Mouse (Mus musculus): ENCODE measurements around the gene Inf2.

The Inf2 gene

GRCm38 (mm10) chr12:112621900-112622299 is 33.3 kb downstream of the Inf2 start:
- no peak for DNase-seq (ENCODE audit: extremely low spot score, low spot score)

GRCm38 (mm10) chr12:112623742-112624141 is 35.2 kb downstream of the Inf2 start:
- peak; percentile 73 for DNase-seq (ENCODE audit: extremely low spot score, low spot score)

- DNase-seq (ENCODE audit: extremely low spot score, low spot score), result no peak
These were observed 37.1 kb downstream of the Inf2 start for GRCm38 (mm10) chr12:112625700-112626099.

- no peak for DNase-seq (ENCODE audit: extremely low spot score, low spot score)
These were observed 37.9 kb downstream of the Inf2 start for GRCm38 (mm10) chr12:112626455-112626854.

GRCm38 (mm10) chr12:112627097-112627881 is 38.7 kb downstream of the Inf2 start:
- DNase-seq (ENCODE audit: extremely low spot score, low spot score), result no peak

DNA sequence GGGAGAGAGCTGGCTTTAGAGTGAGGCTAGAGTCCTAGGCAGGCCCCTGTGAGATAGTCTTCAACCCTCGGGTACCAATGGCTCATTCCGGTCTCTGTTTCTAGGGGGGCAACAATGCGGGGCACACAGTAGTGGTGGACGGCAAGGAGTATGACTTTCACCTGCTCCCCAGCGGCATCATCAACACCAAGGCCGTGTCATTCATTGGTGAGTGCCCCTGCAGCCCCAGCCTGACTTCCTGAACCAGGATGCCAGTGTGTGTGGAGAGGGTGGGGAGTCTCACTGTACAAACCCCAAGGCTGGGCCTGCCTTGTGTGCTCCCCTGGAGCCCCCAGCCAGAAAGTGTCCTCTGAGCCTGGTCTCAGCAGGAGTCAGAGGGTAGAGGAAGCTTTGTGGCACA is 39.6 kb downstream of the Inf2 start:
- DNase-seq (ENCODE audit: extremely low spot score, low spot score), result no peak

DNA sequence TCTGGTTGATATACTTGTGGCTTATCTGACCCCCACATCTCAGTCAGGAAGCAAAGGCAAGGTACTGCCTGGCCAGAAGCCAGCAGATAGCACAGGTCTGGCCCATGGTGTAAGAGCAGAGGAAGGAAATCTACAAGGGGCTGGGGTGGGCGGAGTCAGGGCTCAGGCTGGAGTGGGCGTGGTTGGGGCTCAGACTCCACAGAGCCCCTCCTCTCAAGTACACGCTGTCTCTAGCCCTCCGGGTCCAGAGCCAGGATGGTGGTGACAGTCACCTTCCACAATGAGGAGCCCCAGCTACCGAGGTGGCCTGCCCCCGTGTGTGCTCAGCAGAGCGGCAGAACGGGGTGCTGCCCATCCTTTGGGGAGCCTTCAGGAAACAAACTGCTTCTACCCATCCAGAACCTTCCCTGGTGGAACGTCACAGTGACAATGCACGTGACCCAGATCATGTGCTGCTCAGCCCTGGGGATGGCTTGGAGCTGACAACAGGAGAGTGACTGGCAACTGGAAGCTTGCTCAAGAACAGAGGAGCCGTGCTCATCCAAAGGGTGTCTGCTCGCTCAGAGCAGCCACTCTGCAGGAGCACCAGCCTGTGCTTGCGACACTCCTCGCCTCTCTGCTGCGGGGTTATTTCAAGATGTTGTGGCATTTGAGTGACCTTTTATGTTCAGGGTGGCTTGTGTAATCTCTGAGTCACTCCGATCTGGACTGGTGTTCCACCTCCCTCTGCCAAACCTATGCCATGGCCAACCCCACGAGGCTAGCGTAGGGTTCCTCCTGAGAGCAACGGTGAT is 40.5 kb downstream of the Inf2 start:
- peak; percentile 56 for DNase-seq (ENCODE audit: extremely low spot score, low spot score)

GRCm38 (mm10) chr12:112630029-112630428 is 41.4 kb downstream of the Inf2 start:
- no peak for DNase-seq (ENCODE audit: extremely low spot score, low spot score)

DNA sequence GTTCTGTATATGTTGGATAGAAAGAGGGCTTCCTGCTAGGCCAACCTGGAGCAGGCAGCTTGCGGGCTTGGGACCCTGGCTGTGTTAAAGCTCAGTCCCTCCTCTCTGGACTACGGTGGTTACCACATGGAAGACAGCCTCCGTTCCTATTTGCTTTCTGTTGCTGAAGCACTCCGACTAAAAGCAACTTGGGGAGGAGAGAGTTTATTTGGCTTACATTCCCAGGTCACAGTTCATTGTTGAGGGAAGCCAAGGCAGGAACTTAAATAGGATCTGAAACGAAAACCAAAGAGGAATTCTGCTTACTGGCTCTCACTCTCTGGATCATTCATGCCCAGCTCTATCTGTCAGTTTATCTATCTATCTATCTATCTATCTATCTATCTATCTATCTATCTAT is 42.2 kb downstream of the Inf2 start:
- no peak for DNase-seq (ENCODE audit: extremely low spot score, low spot score)

DNA sequence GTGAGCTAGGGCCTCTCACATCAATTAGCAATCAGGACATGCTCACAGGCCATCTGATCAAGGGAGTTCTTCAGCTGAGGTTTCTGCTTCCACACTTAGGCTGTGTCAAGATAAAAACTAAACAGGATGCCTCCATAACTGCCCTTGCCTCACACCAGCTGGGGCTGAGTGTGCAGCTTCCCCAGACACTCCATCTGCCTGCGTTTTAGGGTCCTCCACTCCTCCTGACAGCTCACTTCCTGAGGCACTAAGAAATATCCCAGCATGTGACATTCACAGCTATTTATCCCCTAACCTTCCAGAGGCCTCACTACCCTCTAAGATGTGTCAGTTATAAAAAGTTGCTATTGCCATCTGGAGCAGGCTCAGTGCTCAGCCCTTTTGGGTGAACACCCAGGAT is 42.9 kb downstream of the Inf2 start:
- no peak for DNase-seq (ENCODE audit: extremely low spot score, low spot score)

- DNase-seq (ENCODE audit: extremely low spot score, low spot score), result no peak
These were observed 43.6 kb downstream of the Inf2 start for GRCm38 (mm10) chr12:112632084-112632777.

DNA sequence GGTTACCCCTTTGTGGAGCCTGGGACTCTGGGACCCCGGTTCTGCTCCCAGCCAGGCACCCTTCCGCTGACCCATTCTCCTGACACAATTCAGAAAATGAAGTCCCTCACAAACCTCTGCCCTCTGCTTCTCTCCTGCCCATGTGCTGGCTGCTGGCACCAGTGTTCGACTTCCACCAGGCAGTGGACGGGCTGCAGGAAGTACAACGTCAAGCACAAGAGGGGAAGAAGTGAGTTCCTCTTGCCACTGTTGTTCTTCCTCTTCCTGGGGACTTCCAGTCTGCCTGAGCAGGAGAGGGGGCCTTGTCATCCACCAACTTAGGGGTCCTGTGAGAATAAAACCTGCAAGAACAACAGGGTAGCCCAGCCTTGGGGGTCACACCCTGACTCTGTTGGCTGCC is 44.3 kb downstream of the Inf2 start:
- DNase-seq (ENCODE audit: extremely low spot score, low spot score), result no peak

- no peak for DNase-seq (ENCODE audit: extremely low spot score, low spot score)
These were observed 45.1 kb downstream of the Inf2 start for GRCm38 (mm10) chr12:112633686-112634085.

- DNase-seq (ENCODE audit: extremely low spot score, low spot score), result no peak
These were observed 50.9 kb downstream of the Inf2 start for GRCm38 (mm10) chr12:112639526-112639925.

GRCm38 (mm10) chr12:112643126-112643525 is 54.5 kb downstream of the Inf2 start:
- no peak for DNase-seq (ENCODE audit: extremely low spot score, low spot score)

DNA sequence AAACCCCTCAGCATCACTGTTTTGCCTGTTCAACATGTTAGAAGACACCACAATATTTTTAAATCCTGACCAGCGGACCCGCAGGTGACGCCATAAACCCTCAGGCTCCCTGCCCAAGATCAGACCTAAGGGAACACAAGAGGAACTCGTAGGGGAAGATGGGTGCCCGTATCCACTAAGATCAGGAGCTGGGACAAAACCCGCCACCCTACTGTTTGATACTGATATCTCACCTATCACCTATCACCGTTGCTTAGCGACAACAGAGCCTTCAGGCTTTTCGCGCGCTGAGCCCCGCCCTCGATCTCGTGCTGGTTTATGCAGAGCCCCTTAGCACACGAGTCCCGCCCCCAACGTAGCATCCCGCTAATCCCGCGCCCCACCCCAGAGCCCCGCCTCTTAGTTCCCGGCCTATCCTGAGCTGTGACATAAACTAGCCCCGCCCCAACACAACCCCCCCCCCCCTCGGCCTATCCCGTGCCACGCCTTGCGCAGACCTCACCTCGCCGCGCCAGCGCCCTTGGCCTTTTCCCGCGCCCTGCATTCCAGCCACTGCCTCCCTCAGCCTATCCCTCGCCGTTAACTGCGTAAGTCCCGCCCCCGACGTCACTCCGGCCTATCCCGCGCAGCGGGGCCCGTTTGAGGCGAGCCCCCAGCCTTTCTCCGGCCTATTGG is 55.7 kb downstream of the Inf2 start, which contains the start of gene Siva1:
Siva1 (plus strand) TSS at position 500 of the 675 bp plus-strand sequence.
- DNase-seq (ENCODE audit: extremely low spot score, low spot score), result peak; percentile 96

DNA sequence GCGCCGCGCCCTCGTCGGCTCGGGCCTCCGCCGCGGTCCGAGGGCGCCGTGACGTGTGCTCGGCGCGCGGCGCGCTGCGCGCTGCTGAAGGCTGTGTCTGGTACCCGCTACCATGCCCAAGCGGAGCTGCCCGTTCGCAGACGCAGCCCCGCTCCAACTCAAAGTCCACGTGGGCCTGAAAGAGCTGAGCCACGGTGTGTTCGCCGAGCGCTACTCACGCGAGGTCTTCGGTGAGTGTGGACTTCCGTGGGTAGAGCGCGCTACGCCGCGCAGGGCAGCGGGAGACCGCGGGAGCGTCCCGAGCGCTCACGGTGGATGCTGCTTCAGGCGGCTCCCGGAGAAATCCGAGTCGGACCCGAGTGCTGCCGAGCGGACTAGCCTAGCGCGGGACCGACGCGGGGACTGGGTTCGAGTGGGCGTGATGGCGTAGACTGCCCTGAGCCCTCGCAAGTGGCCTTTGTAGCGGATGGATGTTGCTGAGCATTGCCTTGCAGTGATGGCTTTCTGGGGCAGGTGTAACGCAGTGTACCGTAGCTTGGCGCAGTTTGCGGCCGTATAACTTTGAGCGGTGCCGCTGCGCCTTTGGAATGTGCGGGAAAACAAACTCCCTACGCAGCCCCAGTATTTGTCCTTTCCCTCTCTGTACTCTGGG is 56.4 kb downstream of the Inf2 start:
- DNase-seq (ENCODE audit: extremely low spot score, low spot score), result no peak

- no peak for DNase-seq (ENCODE audit: extremely low spot score, low spot score)
These were observed 57.6 kb downstream of the Inf2 start for GRCm38 (mm10) chr12:112646139-112646538.

DNA sequence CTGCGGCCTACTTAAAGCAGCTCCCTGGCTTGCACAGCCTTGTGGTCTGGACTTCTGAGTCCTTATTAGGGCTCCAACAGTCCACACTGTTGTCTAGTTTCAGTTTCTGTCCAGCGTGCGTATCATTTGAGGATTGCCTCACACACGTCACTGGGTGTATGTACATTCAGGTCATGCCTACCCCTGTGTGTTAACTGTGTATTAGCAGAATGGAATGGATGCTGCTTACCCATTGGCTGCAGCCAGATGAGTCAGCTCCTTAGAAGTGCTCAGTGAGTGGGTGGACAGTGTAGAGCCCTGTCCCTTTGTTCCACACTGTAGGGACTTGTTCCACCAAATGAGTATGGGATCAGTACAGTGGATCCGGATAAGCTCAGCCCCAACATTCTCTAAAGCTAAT is 59.5 kb downstream of the Inf2 start:
- no peak for DNase-seq (ENCODE audit: extremely low spot score, low spot score)

GRCm38 (mm10) chr12:112651778-112652439 is 63.3 kb downstream of the Inf2 start:
- no peak for DNase-seq (ENCODE audit: extremely low spot score, low spot score)
